Mouse (Mus musculus) layer of hippocampus, adult 2 months (tissue): ENCODE data around the gene Pmch. TPM values are rescaled to one million over a fixed set of nuclear protein-coding genes. Genes with fewer than 3 reads are reported as not detected.

Experiments used
- DNase-seq, 2 experiments: peaks; one replicate each; pipeline ENCODE4 v3.0.0; 2022; ENCODE audit warnings: low spot score in 2 of 2
- H3K27ac ChIP-seq: fragments of 200-600 bp; 2 replicates; pipeline ENCODE4 v1.8.1; 2022
- H3K4me3 ChIP-seq: fragments of 200-600 bp; 2 replicates; pipeline ENCODE4 v1.8.1; 2022; ENCODE audit warnings: mild to moderate bottlenecking
- CTCF ChIP-seq: fragments of 200-600 bp; conservative IDR thresholded peaks from 2 replicates; pipeline ENCODE4 v1.8.1; 2022; ENCODE audit warnings: antibody characterized with exemption, mild to moderate bottlenecking, moderate library complexity
- long read RNA-seq, 2 experiments: library from polyadenylated mRNA; stranded (forward); transcript quantifications; one replicate each; pipeline ENCODE4 v2.0.0; 2021; ENCODE audit warnings: borderline mapping rate in 2 of 2
- total RNA-seq, 2 experiments: library from RNA; stranded (reverse); gene quantifications; 2 replicates each; pipeline ENCODE4 v1.2.3; 2021

Pmch gene
- total RNA-seq, result not detected
- long read RNA-seq, experiment 1, result 0 reads
- long read RNA-seq, experiment 2, partial matches to known transcripts, result 0 of 1 reads
- long read RNA-seq, experiment 2, other reads (novel, unspliced or antisense), result 0 of 1 reads

GRCm38 (mm10) chr10:88090772-88091171 is at the start of gene Pmch:
Gene Pmch, plus strand, starts transcription at chr10:88091072.
- Histone ChIP-seq H3K27ac (no peak within 1 kb of the TSS), H3K4me3 (no peak within 1 kb of the TSS)
- no peak for TF ChIP-seq CTCF
- no peak for DNase-seq

GRCm38 (mm10) chr10:88044297-88044696 is 46.6 kb upstream of the Pmch start:
- Histone ChIP-seq H3K4me3 (no peak overlapping the region), H3K27ac (no peak overlapping the region)
- no peak for DNase-seq
- TF ChIP-seq CTCF, result no peak

GRCm38 (mm10) chr10:88046098-88046771 is 44.6 kb upstream of the Pmch start:
- no peak for DNase-seq
- TF ChIP-seq CTCF, result no peak
- H3K27ac ChIP-seq, result no peak overlapping the region

GRCm38 (mm10) chr10:88054233-88054985 is 36.5 kb upstream of the Pmch start:
- Histone ChIP-seq H3K4me3 (no peak overlapping the region), H3K27ac (no peak overlapping the region)
- TF ChIP-seq CTCF, result no peak
- no peak for DNase-seq

More at GRCm38 (mm10) chr10:88046098-88046771, 44.6 kb upstream of the Pmch start:
- H3K4me3 ChIP-seq, result no peak overlapping the region

- peak; percentile 59 for TF ChIP-seq CTCF
- DNase-seq, result peak; percentile 48 to 60
These were observed 33.8 kb upstream of the Pmch start for GRCm38 (mm10) chr10:88056950-88057649.

GRCm38 (mm10) chr10:88063436-88063835 is 27.4 kb upstream of the Pmch start:
- TF ChIP-seq CTCF, result no peak
- DNase-seq, result no peak
- Histone ChIP-seq H3K27ac (no peak overlapping the region), H3K4me3 (no peak overlapping the region)

More at GRCm38 (mm10) chr10:88056950-88057649, 33.8 kb upstream of the Pmch start:
- Histone ChIP-seq H3K27ac (no peak overlapping the region), H3K4me3 (no peak overlapping the region)

GRCm38 (mm10) chr10:88064872-88065271 is 26.0 kb upstream of the Pmch start:
- no peak for DNase-seq
- TF ChIP-seq CTCF, result no peak
- H3K27ac ChIP-seq, result no peak overlapping the region

GRCm38 (mm10) chr10:88067377-88067776 is 23.5 kb upstream of the Pmch start:
- Histone ChIP-seq H3K27ac (no peak overlapping the region), H3K4me3 (no peak overlapping the region)
- no peak for TF ChIP-seq CTCF
- DNase-seq, result no peak

More at GRCm38 (mm10) chr10:88064872-88065271, 26.0 kb upstream of the Pmch start:
- H3K4me3 ChIP-seq, result no peak overlapping the region

GRCm38 (mm10) chr10:88106169-88106568 is 15.3 kb downstream of the Pmch start:
- Histone ChIP-seq H3K27ac (no peak overlapping the region), H3K4me3 (no peak overlapping the region)
- TF ChIP-seq CTCF, result no peak
- DNase-seq, result no peak

GRCm38 (mm10) chr10:88113290-88113689 is 22.4 kb downstream of the Pmch start:
- Histone ChIP-seq H3K4me3 (no peak overlapping the region), H3K27ac (no peak overlapping the region)
- no peak for DNase-seq
- TF ChIP-seq CTCF, result no peak

GRCm38 (mm10) chr10:88119721-88120120 is 28.8 kb downstream of the Pmch start:
- DNase-seq, result no peak
- TF ChIP-seq CTCF, result peak; percentile 72
- Histone ChIP-seq H3K4me3 (no peak overlapping the region), H3K27ac (no peak overlapping the region)

GRCm38 (mm10) chr10:88135630-88136029 is 44.8 kb downstream of the Pmch start:
- DNase-seq, result no peak
- Histone ChIP-seq H3K27ac (no peak overlapping the region), H3K4me3 (no peak overlapping the region)
- no peak for TF ChIP-seq CTCF

Other genes with a start within 250 kb of the Pmch start
- 1 to 10 TPM; 7.8 to 9.2 TPM for gene Igf1, start 232.8 kb upstream of the Pmch start, total RNA-seq
- under 1 TPM; 0.59 to 0.64 TPM for gene Parpbp, start 55.9 kb downstream of the Pmch start, total RNA-seq
- gene Nup37, start 55.9 kb downstream of the Pmch start, total RNA-seq, result 1 to 10 TPM; 8.0 to 8.4 TPM
- gene Washc3, start 110.0 kb downstream of the Pmch start, total RNA-seq, result 10 to 100 TPM; 23.8 to 26.8 TPM